Comparison of ENCODE assay signal across 8 mouse cellular contexts in the genomic region with DNA sequence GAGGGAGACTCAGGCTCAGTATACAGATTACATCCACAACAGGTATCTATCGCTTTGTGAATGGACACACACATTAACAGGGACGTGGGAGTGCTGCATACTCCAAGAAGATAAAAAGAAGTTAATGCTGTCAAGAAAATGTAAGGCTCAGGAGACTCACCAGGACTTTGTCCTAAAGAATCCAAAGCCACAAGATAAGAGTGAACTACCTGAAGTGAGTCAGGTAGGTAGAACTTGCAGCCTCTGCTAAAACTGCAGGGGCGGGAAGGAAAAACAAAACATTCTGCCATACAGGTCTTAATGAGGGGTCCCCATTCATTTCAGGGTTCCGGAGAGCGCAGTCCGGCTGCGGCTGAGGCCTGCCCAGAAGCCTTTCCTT. TPM values are rescaled to one million over a fixed set of nuclear protein-coding genes. Genes with fewer than 3 reads are reported as not detected.
DNase-seq lines count a peak whose midpoint lies in the region; ATAC-seq and TF ChIP-seq lines count a peak whose summit lies in the region.

No protein-coding gene starts in this region.

- H3K4me2 ChIP-seq in heart, embryonic 15.5 days = peak overlapping the region; percentile 73

- no peaks in the 10 kb centered on the region for H3K9me3 ChIP-seq in heart, embryonic 15.5 days (replicated peaks)
- no peaks in the 10 kb centered on the region for H3K9me3 ChIP-seq in G1E (replicated peaks)
- H3K9me3 ChIP-seq in hindbrain, embryonic 10.5 days = no peaks in the 10 kb centered on the region
- no peaks in the 10 kb centered on the region for H3K9me3 ChIP-seq in midbrain, embryonic 10.5 days (replicated peaks)

- DNase-seq in heart, postnatal 36 days = no peak
- no peak for DNase-seq in G1E (ENCODE audit: low spot score)
- DNase-seq in hindbrain, embryonic 10.5 days (ENCODE audit: low spot score) = no peak
- DNase-seq in midbrain, embryonic 10.5 days (ENCODE audit: low spot score) = no peak
- no peak for DNase-seq in left cerebral cortex, adult 8-10 months (ENCODE audit: low spot score in 2 of 2)
- no peak for DNase-seq in adrenal gland, postnatal 36 days
- DNase-seq in gastrocnemius, postnatal 10 days = no peak

- intact Hi-C loops in heart, postnatal 36 days (cut with DNase I) = loop anchor here (2.0 kb wide), 1 partner anchor 34 kb away; no protein-coding TSS in a partner anchor

- peak overlapping the region; percentile 100 for H3K4me3 ChIP-seq in heart, embryonic 15.5 days
- H3K4me3 ChIP-seq in G1E (ENCODE audit: low read depth, low read length) = peak overlapping the region; percentile 93
- peak overlapping the region; percentile 99 for H3K4me3 ChIP-seq in hindbrain, embryonic 10.5 days
- peak overlapping the region; percentile 97 for H3K4me3 ChIP-seq in midbrain, embryonic 10.5 days

- H3K36me3 ChIP-seq in heart, embryonic 15.5 days = no peaks in the 10 kb centered on the region
- H3K36me3 ChIP-seq in G1E (replicated peaks) = peaks cover 61% of the 10 kb centered on the region
- H3K36me3 ChIP-seq in hindbrain, embryonic 10.5 days = peaks cover 13% of the 10 kb centered on the region
- peaks cover 4% of the 10 kb centered on the region; the same call in 1 of the 2 replicates for H3K36me3 ChIP-seq in midbrain, embryonic 10.5 days

- ATAC-seq in heart, embryonic 15.5 days (replicated peaks; ENCODE audit: insufficient number of reproducible peaks, insufficient read depth, low FRiP score, low read depth) = no peak
- no peak for ATAC-seq in G1E (ENCODE audit: extremely low read depth, insufficient number of reproducible peaks, low FRiP score, poor library complexity, severe bottlenecking)

- H3K9ac ChIP-seq in heart, embryonic 15.5 days = peak overlapping the region; percentile 97

- no peaks in the 10 kb centered on the region for H3K27me3 ChIP-seq in heart, embryonic 15.5 days
- no peaks in the 10 kb centered on the region for H3K27me3 ChIP-seq in G1E (ENCODE audit: insufficient read depth, low read length)
- no peaks in the 10 kb centered on the region for H3K27me3 ChIP-seq in hindbrain, embryonic 10.5 days (ENCODE audit: insufficient read depth, poor library complexity, severe bottlenecking)
- H3K27me3 ChIP-seq in midbrain, embryonic 10.5 days (ENCODE audit: low read depth, poor library complexity, severe bottlenecking) = no peaks in the 10 kb centered on the region

- H3K4me1 ChIP-seq in heart, embryonic 15.5 days (replicated peaks) = peaks cover 49% of the 10 kb centered on the region
- H3K4me1 ChIP-seq in G1E (ENCODE audit: insufficient read depth, low read depth, low read length) = peaks cover 58% of the 10 kb centered on the region
- peaks cover 45% of the 10 kb centered on the region for H3K4me1 ChIP-seq in hindbrain, embryonic 10.5 days (replicated peaks)
- peaks cover 45% of the 10 kb centered on the region for H3K4me1 ChIP-seq in midbrain, embryonic 10.5 days

- peak overlapping the region; percentile 92; the same call in 1 of the 2 replicates for H3K27ac ChIP-seq in heart, embryonic 15.5 days
- peak overlapping the region; percentile 97 for H3K27ac ChIP-seq in hindbrain, embryonic 10.5 days
- H3K27ac ChIP-seq in midbrain, embryonic 10.5 days (replicated peaks) = peak overlapping the region; percentile 97

- no peak for TF ChIP-seq CTCF in G1E (IDR thresholded peaks at IDR 0.05; ENCODE audit: low read depth, low read length)

- 11% methylated on average over 7 of the region's 7 CpGs for WGBS in heart, embryonic 15.5 days
- 17% methylated on average over 7 of the region's 7 CpGs for WGBS in hindbrain, embryonic 10.5 days
- WGBS in midbrain, embryonic 10.5 days = 19% methylated on average over 7 of the region's 7 CpGs

RNA-seq across cellular contexts. Expression of a gene that starts 23.1 kb away (rescaled TPM):
- 33.2 and 46.3 TPM in 2 replicates for polyA plus RNA-seq in heart, embryonic 15.5 days (2015; fragmentation: Nextera tagmentation; extraction: Ambion mirVana)
- total RNA-seq in heart, postnatal 36 days (2021) = 10 to 100 TPM; 31.6 to 36.5 TPM
- 99.3 and 101 TPM in 2 replicates for total RNA-seq in G1E (2014; fragmentation: Nextera tagmentation)
- total RNA-seq in G1E (2017) = 44.4 and 52.2 TPM in 2 replicates
- polyA plus RNA-seq in G1E (2012) = 104 and 139 TPM in 2 replicates
- polyA plus RNA-seq in hindbrain, embryonic 10.5 days (2016; fragmentation: Nextera tagmentation; extraction: Ambion mirVana) = 46.9 and 50.3 TPM in 2 replicates
- polyA plus RNA-seq in midbrain, embryonic 10.5 days (2016; fragmentation: Nextera tagmentation; extraction: Ambion mirVana) = 48.0 and 48.7 TPM in 2 replicates
- total RNA-seq in left cerebral cortex, adult 8-10 months (2022) = 10 to 100 TPM; 29.7 to 38.2 (median 30.4) TPM
- total RNA-seq in adrenal gland, postnatal 36 days (2021) = 10 to 100 TPM; 93.2 to 94.3 TPM
- 10 to 100 TPM; 40.4 to 46.5 TPM for total RNA-seq in gastrocnemius, postnatal 10 days (2021)
